Mouse (Mus musculus): ENCODE results near the gene a. TPM values are rescaled to one million over a fixed set of nuclear protein-coding genes. Genes with fewer than 3 reads are reported as not detected.
"Not testable (repeated sequence)": the region's sequence is repeated elsewhere in the genome, so short reads cannot be mapped to it uniquely, and the experiment has no call there.

The a gene
- total RNA-seq, 1 experiment from 2014 or later = not detected

- ATAC-seq (replicated peaks; ENCODE audit: insufficient number of reproducible peaks, low FRiP score, low TSS enrichment, poor library complexity, severe bottlenecking) = peak; percentile 82
Observed at GRCm38 (mm10) chr2:155019673-155020072, 228.5 kb downstream of the a start.

- ATAC-seq (replicated peaks; ENCODE audit: insufficient number of reproducible peaks, low FRiP score, low TSS enrichment, poor library complexity, severe bottlenecking) = not testable (repeated sequence)
Observed at GRCm38 (mm10) chr2:155020247-155020826, 229.1 kb downstream of the a start.

GRCm38 (mm10) chr2:155030831-155031230 is 239.6 kb downstream of the a start:
- no peak for ATAC-seq (replicated peaks; ENCODE audit: insufficient number of reproducible peaks, low FRiP score, low TSS enrichment, poor library complexity, severe bottlenecking)

GRCm38 (mm10) chr2:155032938-155033710 is 241.9 kb downstream of the a start:
- ATAC-seq (replicated peaks; ENCODE audit: insufficient number of reproducible peaks, low FRiP score, low TSS enrichment, poor library complexity, severe bottlenecking) = no peak

GRCm38 (mm10) chr2:155039956-155040355 is 248.8 kb downstream of the a start:
- ATAC-seq (replicated peaks; ENCODE audit: insufficient number of reproducible peaks, low FRiP score, low TSS enrichment, poor library complexity, severe bottlenecking) = no peak

GRCm38 (mm10) chr2:155044542-155044941 is 253.3 kb downstream of the a start:
- ATAC-seq (replicated peaks; ENCODE audit: insufficient number of reproducible peaks, low FRiP score, low TSS enrichment, poor library complexity, severe bottlenecking) = no peak

GRCm38 (mm10) chr2:155045075-155045474 is 253.9 kb downstream of the a start:
- ATAC-seq (replicated peaks; ENCODE audit: insufficient number of reproducible peaks, low FRiP score, low TSS enrichment, poor library complexity, severe bottlenecking) = no peak

- no peak for ATAC-seq (replicated peaks; ENCODE audit: insufficient number of reproducible peaks, low FRiP score, low TSS enrichment, poor library complexity, severe bottlenecking)
Observed at GRCm38 (mm10) chr2:155046803-155047202, 255.6 kb downstream of the a start.

- ATAC-seq (replicated peaks; ENCODE audit: insufficient number of reproducible peaks, low FRiP score, low TSS enrichment, poor library complexity, severe bottlenecking) = no peak
Observed at GRCm38 (mm10) chr2:155047452-155048178, 256.4 kb downstream of the a start.

GRCm38 (mm10) chr2:155050108-155050503 is 258.9 kb downstream of the a start:
- no peak for ATAC-seq (replicated peaks; ENCODE audit: insufficient number of reproducible peaks, low FRiP score, low TSS enrichment, poor library complexity, severe bottlenecking)

GRCm38 (mm10) chr2:155050504-155051236 is 259.5 kb downstream of the a start:
- peak; percentile 93 for ATAC-seq (replicated peaks; ENCODE audit: insufficient number of reproducible peaks, low FRiP score, low TSS enrichment, poor library complexity, severe bottlenecking)

GRCm38 (mm10) chr2:155051622-155052351 is 260.6 kb downstream of the a start:
- ATAC-seq (replicated peaks; ENCODE audit: insufficient number of reproducible peaks, low FRiP score, low TSS enrichment, poor library complexity, severe bottlenecking) = no peak

- ATAC-seq (replicated peaks; ENCODE audit: insufficient number of reproducible peaks, low FRiP score, low TSS enrichment, poor library complexity, severe bottlenecking) = no peak
Observed at GRCm38 (mm10) chr2:155052681-155053080, 261.5 kb downstream of the a start.

GRCm38 (mm10) chr2:155053512-155053911 is 262.3 kb downstream of the a start:
- ATAC-seq (replicated peaks; ENCODE audit: insufficient number of reproducible peaks, low FRiP score, low TSS enrichment, poor library complexity, severe bottlenecking) = not testable (repeated sequence)

GRCm38 (mm10) chr2:155054672-155055071 is 263.5 kb downstream of the a start:
- ATAC-seq (replicated peaks; ENCODE audit: insufficient number of reproducible peaks, low FRiP score, low TSS enrichment, poor library complexity, severe bottlenecking) = no peak

- no peak for ATAC-seq (replicated peaks; ENCODE audit: insufficient number of reproducible peaks, low FRiP score, low TSS enrichment, poor library complexity, severe bottlenecking)
Observed at GRCm38 (mm10) chr2:155056076-155056578, 264.9 kb downstream of the a start.

- no peak for ATAC-seq (replicated peaks; ENCODE audit: insufficient number of reproducible peaks, low FRiP score, low TSS enrichment, poor library complexity, severe bottlenecking)
Observed at GRCm38 (mm10) chr2:155057361-155057760, 266.2 kb downstream of the a start.

- no peak for ATAC-seq (replicated peaks; ENCODE audit: insufficient number of reproducible peaks, low FRiP score, low TSS enrichment, poor library complexity, severe bottlenecking)
Observed at GRCm38 (mm10) chr2:155071027-155071426, 279.8 kb downstream of the a start.

Data from monocyte, adult 5-6 weeks (primary cell).